ENCODE assay signal across 8 mouse cellular contexts in the genomic region with DNA sequence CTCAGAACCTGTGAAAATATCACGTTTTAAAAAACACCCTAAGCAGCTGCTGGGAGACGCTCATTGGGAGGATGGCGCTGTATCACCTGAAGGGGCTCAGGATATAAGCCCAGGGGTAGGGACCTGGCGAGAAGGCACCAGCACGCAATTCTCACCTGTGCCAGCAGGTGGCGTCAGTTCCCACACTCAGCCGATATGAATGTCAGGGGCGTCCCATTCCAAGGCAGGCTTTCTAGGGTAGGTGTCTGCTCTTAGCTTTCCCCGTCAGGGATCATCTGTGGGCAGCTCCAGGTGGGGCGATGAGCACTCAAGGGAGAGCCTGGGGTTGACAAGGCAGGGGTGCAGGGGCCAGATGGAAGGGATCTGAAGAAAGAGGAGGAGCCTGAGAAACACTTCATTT. TPM values are rescaled to one million over a fixed set of nuclear protein-coding genes. Genes with fewer than 3 reads are reported as not detected.
DNase-seq lines count a peak whose midpoint lies in the region; ATAC-seq and TF ChIP-seq lines count a peak whose summit lies in the region.
"Had no signal": no experiment of that assay in that cellular context is flagged by ENCODE, and none has a peak within 500 bp of the region (broad histone marks: within the 10 kb centered on the region; RNA-seq: fewer than 3 reads in every experiment).

No protein-coding gene starts in this region.

- no peak overlapping the region for H3K4me2 ChIP-seq in lung, embryonic 14.5 days
- no peak overlapping the region for H3K4me2 ChIP-seq in liver, postnatal 0 days (ENCODE audit: low read depth, low read length)

- WGBS in lung, embryonic 14.5 days, result 6% methylated on average over 10 of the region's 10 CpGs
- 6% methylated on average over 10 of the region's 10 CpGs for WGBS in liver, postnatal 0 days (ENCODE audit: insufficient replicate concordance)

- no peak for ATAC-seq in lung, embryonic 14.5 days (ENCODE audit: insufficient read depth)
- no peak for ATAC-seq in liver, postnatal 0 days

- H3K4me1 ChIP-seq in lung, embryonic 14.5 days (ENCODE audit: insufficient read depth), result no peaks in the 10 kb centered on the region
- no peaks in the 10 kb centered on the region for H3K4me1 ChIP-seq in liver, postnatal 0 days (ENCODE audit: insufficient read depth)

- DNase-seq in lung, embryonic 14.5 days, result peak; percentile 70
- no peak for DNase-seq in lung, postnatal 25 days (ENCODE audit: low spot score)
- peak; percentile 18 to 70 for DNase-seq in adrenal gland, adult (ENCODE audit: inconsistent age in 2 of 2, low spot score in 1 of 2)
- peak; percentile 60 to 82 for DNase-seq in cerebellum, postnatal 4 days (ENCODE audit: low spot score in 2 of 2)
- peak; percentile 70 for DNase-seq in heart, postnatal 4 days
- peak; percentile 45 for DNase-seq in liver, postnatal 0 days
- DNase-seq in right cerebral cortex, postnatal 14 days, result peak; percentile 64

- H3K9me3 ChIP-seq in lung, embryonic 14.5 days (ENCODE audit: low read depth, low read length), result no peaks in the 10 kb centered on the region
- no peaks in the 10 kb centered on the region for H3K9me3 ChIP-seq in liver, postnatal 0 days (ENCODE audit: low read length)

- no peak overlapping the region for H3K4me3 ChIP-seq in lung, embryonic 14.5 days (ENCODE audit: low read depth, low read length)
- no peak overlapping the region for H3K4me3 ChIP-seq in liver, postnatal 0 days (ENCODE audit: low read depth, low read length)

- no peak for TF ChIP-seq EP300 in liver, postnatal 0 days (IDR thresholded peaks at IDR 0.05; ENCODE audit: low read depth)

- no peaks in the 10 kb centered on the region for H3K36me3 ChIP-seq in lung, embryonic 14.5 days (ENCODE audit: insufficient read depth)
- H3K36me3 ChIP-seq in liver, postnatal 0 days (replicated peaks; ENCODE audit: insufficient read depth, low read length), result no peaks in the 10 kb centered on the region

- TF ChIP-seq CTCF in lung, embryonic 14.5 days (IDR thresholded peaks at IDR 0.05; ENCODE audit: low read depth), result peak; percentile 85
- peak; percentile 71 for TF ChIP-seq CTCF in liver, postnatal 0 days (IDR thresholded peaks at IDR 0.05; ENCODE audit: low read depth)

- no peak overlapping the region for H3K27ac ChIP-seq in lung, embryonic 14.5 days (ENCODE audit: low read depth)
- H3K27ac ChIP-seq in liver, postnatal 0 days (ENCODE audit: low read depth), result no peak overlapping the region

- H3K9ac ChIP-seq in lung, embryonic 14.5 days, result no peak overlapping the region
- no peak overlapping the region for H3K9ac ChIP-seq in liver, postnatal 0 days (replicated peaks)

- H3K27me3 ChIP-seq in lung, embryonic 14.5 days (ENCODE audit: insufficient read depth, low read length), result no peaks in the 10 kb centered on the region
- H3K27me3 ChIP-seq in liver, postnatal 0 days (ENCODE audit: insufficient read depth, low read length), result no peaks in the 10 kb centered on the region

RNA-seq across cellular contexts. Expression of a gene that starts 18.6 kb away (rescaled TPM):
- 0.99 and 1.4 TPM in 2 replicates for polyA plus RNA-seq in lung, embryonic 14.5 days (2014; fragmentation: Nextera tagmentation; extraction: Ambion mirVana)
- not detected for total RNA-seq in heart, postnatal 4 days (2021)
- polyA plus RNA-seq in liver, postnatal 0 days (2015; fragmentation: Nextera tagmentation; extraction: Ambion mirVana), result not detected in 2 replicates
- total RNA-seq: gastrocnemius, postnatal 36 days had no signal

RNA-seq across cellular contexts. Expression of a gene that starts 35.9 kb away (rescaled TPM):
- polyA plus RNA-seq in lung, embryonic 14.5 days (2014; fragmentation: Nextera tagmentation; extraction: Ambion mirVana), result 4.1 and 6.0 TPM in 2 replicates
- 1 to 10 TPM; 4.2 to 5.4 TPM for total RNA-seq in heart, postnatal 4 days (2021)
- polyA plus RNA-seq in liver, postnatal 0 days (2015; fragmentation: Nextera tagmentation; extraction: Ambion mirVana), result 0.25 and 0.41 TPM in 2 replicates
